Mouse (Mus musculus): ENCODE measurements around the gene Ccdc87. TPM values are rescaled to one million over a fixed set of nuclear protein-coding genes. Genes with fewer than 3 reads are reported as not detected.
"Not testable (repeated sequence)": the region's sequence is repeated elsewhere in the genome, so short reads cannot be mapped to it uniquely, and the experiment has no call there.

Ccdc87 gene
- total RNA-seq (2021) = not detected
- long read RNA-seq, experiment 1 = 0 reads
- long read RNA-seq, experiment 2 = 0 reads

DNA sequence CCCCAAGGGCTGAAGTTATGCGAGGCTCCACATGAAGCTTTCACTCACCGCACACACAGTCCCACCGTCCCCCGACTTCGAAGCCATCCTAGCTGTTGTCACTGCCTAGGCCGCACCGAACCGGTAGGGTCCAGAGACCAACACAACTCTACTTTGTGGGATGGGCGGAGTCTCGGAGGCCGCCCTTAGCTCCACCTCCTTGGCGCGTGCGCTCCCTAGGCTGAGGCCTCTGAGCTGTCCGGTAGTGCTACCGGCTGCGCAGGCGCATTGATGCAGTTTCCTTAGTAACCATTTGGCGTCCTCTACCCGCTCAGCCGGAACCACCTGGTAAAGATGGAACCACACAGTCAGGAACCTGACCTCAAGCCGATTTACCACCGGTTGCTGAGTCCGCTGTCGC lies at the start of gene Ccdc87, which contains the start of gene Ccs:
TSS of gene Ccdc87 (plus strand) at position 218 of the 400 bp plus-strand sequence.
TSS of gene Ccs (minus strand) at position 184 of the 400 bp plus-strand sequence.
- DNase-seq (ENCODE audit: low spot score) = peak; percentile 98

- no peak for DNase-seq (ENCODE audit: low spot score)
Observed at GRCm38 (mm10) chr19:4793281-4793830, 45.8 kb upstream of the Ccdc87 start.

GRCm38 (mm10) chr19:4793831-4794422 lies 45.2 kb upstream of the Ccdc87 start, which contains the start of gene Rbm4:
TSS of gene Rbm4 (minus strand) at chr19:4793901.
- DNase-seq (ENCODE audit: low spot score) = peak; percentile 99

DNA sequence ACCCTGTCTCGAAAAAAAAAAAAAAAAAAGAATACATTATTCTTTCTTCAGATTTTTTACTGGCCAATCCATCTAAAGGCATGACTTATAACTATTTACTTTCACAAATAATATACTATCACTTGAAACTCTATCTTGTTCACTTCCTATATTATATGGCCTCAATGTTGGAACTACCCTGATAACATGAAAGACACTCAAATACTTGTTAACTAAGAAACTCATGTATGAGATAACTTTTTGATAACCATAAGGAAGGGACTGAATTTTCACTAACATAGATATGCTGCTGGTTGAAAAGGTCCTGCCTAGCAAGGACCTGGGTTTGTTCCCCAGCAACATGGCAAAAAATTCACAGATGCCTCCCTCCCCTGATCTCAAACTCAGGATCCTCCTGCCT lies 43.2 kb upstream of the Ccdc87 start:
- DNase-seq (ENCODE audit: low spot score) = no peak

DNA sequence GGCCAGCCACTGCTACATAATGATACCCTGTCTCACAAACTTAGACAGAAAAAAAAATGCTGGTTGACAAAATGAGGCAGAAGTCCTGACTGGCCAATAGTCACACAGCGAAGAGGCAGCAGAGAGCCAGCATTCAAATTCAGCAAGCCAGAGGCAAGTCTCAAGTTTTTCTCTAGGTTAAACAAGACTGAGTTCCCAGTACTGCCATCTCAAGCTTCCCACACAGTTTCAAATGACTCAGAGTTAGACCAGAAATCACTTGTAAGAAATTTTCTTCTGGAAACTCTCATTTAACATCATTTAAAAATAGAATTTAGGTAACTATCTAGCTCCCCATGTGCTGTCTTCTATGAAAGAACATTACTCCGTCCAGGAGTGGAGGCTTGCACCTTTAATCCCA lies 41.3 kb upstream of the Ccdc87 start:
- DNase-seq (ENCODE audit: low spot score) = no peak

DNA sequence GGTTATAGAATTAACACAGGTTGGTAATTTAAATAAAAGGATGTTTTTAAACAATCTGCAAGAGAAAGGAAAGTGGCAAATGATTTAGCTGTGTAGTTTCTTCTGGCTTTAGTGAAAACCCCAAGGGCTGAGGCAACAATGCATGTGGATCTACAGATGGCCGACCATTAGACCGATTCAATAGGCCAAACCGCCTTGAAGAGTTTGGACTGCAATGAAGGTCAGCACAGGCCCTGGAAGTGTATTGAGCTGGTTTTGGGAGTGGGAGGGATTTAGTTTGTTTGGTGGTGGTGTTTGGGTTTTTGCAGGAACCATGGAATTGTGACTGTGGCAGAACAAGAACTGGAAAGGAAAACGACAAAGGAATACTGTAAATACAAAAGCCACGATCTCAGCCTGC lies 40.1 kb upstream of the Ccdc87 start:
- DNase-seq (ENCODE audit: low spot score) = no peak

GRCm38 (mm10) chr19:4802691-4803091 lies 36.5 kb upstream of the Ccdc87 start:
- no peak for DNase-seq (ENCODE audit: low spot score)

DNA sequence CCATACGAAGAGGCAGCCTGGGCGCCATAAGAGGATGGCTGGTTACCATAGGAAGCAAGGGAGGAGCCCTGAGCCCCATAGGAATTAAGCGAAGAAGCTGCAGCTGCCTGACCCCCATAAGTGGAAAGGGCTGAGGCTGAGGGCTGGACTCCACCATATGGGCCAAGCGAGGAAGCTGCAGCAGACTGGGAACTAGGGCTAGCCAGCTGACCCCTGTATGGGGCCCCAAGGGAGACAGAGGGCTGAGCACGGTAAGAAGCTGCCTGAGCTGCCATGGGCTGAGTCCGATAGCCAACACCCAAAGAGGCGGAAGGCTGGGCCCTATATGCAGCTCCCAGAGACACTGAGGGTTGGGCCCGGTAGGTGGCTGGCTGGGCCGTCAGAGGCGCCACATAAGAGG lies 35.9 kb upstream of the Ccdc87 start:
- no peak for DNase-seq (ENCODE audit: low spot score)

DNA sequence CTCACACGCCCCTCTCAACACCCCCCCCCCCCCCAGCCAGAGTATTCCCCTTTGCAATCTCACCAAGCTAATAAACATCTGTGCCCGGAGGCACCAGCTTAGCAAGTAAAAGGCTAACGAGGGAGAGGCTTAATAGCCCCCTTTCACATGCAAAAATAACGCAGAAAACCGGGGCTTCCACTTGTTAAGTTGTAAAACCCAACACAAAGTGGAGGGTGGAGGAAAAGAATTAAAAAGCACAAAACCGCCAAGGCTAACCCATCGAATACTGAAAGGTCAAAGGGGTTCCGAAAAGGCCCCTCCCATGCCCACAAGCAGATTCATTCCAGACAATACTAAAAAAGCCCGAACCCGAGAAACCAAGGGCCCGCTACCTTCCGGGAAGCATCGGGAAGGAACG lies 28.9 kb upstream of the Ccdc87 start:
- DNase-seq (ENCODE audit: low spot score) = no peak

DNA sequence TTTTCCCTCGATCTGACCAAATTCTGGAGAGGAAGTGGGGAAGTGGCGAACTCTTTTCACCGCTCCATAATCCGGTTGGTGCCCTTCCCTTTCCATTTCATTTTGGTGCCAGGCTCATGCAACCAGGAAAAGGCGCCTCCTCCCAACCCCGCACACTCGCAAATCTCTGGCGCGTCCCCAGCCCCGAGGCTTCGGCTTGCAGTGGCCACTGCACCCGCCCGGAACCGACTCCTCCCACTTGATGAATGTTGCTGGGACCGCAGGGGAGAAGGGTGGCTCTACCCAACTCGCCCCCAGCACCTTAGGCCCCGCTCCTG lies 28.5 kb upstream of the Ccdc87 start:
- no peak for DNase-seq (ENCODE audit: low spot score)

GRCm38 (mm10) chr19:4811063-4811908 lies 27.9 kb upstream of the Ccdc87 start, which contains the start of the genes Gm21992 and Rbm14:
TSS of gene Gm21992 (minus strand) at chr19:4811612.
TSS of gene Rbm14 (minus strand) at chr19:4811634.
- peak; percentile 98 for DNase-seq (ENCODE audit: low spot score)

- DNase-seq (ENCODE audit: low spot score) = no peak
Observed at GRCm38 (mm10) chr19:4811909-4812242, 27.3 kb upstream of the Ccdc87 start.

DNA sequence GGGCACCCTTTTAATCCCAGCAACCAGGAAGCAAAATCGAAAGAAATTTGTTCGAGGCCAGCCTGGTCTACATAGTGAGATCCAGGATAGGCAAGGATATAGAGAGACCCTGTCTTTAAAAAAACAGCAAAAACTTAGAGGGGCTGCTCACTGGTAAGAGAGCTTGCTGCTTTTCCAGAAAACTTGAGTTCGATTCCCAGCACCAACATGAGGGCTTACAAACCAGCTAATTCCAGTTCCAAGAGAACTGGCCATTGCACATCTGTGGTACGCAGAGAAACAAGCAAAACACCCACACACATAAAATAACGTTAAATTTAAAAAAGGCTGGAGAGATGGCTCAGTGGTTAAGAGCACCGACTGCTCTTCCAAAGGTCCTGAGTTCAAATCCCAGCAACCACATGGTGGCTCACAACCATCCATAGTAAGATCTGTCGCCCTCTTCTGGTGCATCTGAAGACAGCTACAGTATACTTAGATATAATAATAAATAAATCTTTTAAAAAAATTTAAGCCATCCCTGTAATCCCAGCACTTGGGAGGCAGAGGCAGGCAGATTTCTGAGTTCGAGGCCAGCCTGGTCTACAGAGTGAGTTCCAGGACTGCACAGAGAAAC lies 26.7 kb upstream of the Ccdc87 start:
- DNase-seq (ENCODE audit: low spot score) = not testable (repeated sequence)

DNA sequence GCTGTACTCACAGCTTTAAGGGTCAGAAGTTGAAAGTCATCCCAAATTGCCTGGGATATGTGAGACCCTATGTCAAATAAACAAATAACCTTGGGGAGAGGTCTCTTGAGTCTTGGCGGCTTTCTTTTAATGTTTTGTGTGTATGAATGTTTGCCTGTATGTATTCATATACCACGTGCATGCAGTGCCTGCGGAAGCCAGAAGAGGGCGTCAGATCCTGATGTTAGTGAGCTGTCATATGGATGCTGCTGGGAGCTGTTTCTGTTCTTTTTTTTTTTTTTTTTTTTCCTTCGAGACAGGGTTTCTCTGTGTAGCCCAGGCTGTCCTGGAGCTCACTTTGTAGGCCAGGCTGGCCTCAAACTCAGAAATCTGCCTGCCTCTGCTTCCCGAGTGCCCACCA lies 26.2 kb upstream of the Ccdc87 start:
- DNase-seq (ENCODE audit: low spot score) = no peak

DNA sequence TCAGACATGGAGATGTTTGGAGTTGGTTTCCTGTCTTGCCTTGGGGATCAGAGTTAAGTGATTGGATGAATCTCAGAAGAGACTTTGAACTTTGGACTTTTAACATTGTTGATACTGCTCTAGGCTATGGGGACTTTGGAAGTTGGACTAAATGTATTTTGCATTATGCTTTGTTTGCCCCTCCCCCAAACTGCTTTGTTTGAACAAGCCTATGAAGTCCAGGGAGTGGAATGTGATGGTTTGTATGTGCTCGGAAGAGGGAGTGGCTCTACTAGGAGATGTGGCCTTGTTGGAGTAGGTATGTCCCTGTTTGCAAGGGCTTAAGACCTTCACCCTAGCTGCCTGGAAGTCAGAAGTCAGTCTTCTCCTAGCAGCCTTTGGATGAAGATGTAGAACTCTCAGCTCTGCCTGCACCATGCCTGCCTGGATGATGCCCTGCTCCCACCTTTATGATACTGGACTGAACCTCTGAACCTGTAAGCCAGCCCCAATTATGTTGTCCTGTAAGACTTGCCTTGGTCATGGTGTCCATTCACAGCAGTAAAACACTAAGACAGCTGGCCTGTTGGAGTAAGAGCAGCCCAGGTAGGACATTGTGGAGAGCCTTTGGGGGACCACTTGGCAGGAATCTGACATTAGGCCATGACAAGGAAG lies 21.9 kb upstream of the Ccdc87 start:
- no peak for DNase-seq (ENCODE audit: low spot score)

GRCm38 (mm10) chr19:4820678-4821303 lies 18.4 kb upstream of the Ccdc87 start:
- DNase-seq (ENCODE audit: low spot score) = peak; percentile 87

DNA sequence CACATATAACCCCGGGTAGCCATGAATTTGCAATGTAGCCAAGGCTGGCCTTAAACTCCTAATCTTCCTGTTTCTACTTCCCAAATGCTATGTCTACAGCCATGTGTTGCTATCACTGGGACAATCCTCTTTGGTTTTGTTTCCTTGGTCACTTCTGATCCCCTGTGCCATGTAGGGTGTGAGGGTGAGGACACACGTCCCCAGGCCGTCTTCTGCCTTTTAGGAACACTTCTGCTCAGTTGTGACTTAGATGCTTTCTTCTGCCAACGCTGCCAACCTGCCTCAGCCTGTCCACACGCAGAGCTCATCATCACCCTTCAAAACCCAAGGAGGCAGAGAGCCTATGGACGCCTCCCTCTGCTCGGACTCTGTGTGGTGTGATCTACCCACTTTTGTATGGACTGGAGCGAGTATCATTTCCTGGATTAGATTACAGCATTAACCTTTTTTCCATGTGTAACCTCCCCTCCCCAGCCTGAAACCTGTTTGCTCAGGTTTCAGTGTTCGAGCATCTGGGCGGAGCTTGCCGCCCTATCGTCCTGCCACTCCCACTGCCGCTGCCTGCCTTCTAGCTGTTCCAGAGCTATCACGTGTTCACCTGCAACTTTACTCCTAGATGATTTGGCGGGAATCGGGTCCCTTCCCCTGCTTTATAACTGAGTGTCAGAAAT lies 10.6 kb upstream of the Ccdc87 start:
- DNase-seq (ENCODE audit: low spot score) = no peak

DNA sequence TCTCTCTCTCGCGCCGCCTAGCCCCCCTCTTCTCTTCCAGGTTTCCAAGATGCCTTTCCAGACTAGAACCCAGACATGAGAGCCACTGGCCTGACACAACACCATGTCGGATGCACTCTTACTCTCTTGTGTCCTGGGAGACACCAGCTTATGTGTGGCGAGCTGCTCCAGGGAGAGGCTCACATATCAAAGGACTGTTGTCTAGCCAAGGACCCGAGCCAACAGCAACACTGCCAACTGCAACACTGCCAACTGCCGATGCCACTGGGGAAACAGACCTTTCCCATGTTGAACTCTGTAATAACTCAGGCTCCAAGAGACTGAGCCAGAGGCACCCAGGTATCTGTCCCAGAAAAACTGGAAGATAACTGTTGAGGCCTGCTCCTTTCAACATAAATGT lies 10.0 kb upstream of the Ccdc87 start:
- peak; percentile 88 for DNase-seq (ENCODE audit: low spot score)

- peak; percentile 66 for DNase-seq (ENCODE audit: low spot score)
Observed at GRCm38 (mm10) chr19:4833977-4834376, 5.2 kb upstream of the Ccdc87 start.

- DNase-seq (ENCODE audit: low spot score) = no peak
Observed at GRCm38 (mm10) chr19:4836096-4836495, 3.1 kb upstream of the Ccdc87 start.

- DNase-seq (ENCODE audit: low spot score) = no peak
Observed at GRCm38 (mm10) chr19:4837049-4837448, 2.1 kb upstream of the Ccdc87 start.
